Mouse (Mus musculus) stomach, embryonic 14.5 days (tissue): Measurements from ENCODE around the gene Atxn7l1. TPM values are rescaled to one million over a fixed set of nuclear protein-coding genes. Genes with fewer than 3 reads are reported as not detected.

Experiments used
- ATAC-seq: fragments of 200-750 bp; cut with Nextera tagmentation; 2 replicates; pipeline ENCODE4 v1.8.0; 2017; ENCODE audit warnings: low read depth, moderate TSS enrichment; ENCODE audit not compliant: insufficient number of reproducible peaks, insufficient read depth, low FRiP score
- H3K27ac ChIP-seq: fragments of 300-500 bp; sonication (generic); 2 replicates; pipeline ENCODE4 v1.5.1; 2014; ENCODE audit warnings: mild to moderate bottlenecking, low read length, moderate library complexity, mixed read lengths
- H3K27me3 ChIP-seq: fragments of 300-500 bp; sonication (generic); 2 replicates; pipeline ENCODE4 v1.6.1; 2014; ENCODE audit warnings: low read length, control low read depth, mixed read lengths; ENCODE audit not compliant: control insufficient read depth, insufficient read depth
- H3K36me3 ChIP-seq: fragments of 300-500 bp; sonication (generic); 2 replicates; pipeline ENCODE4 v1.6.1; 2014; ENCODE audit warnings: mild to moderate bottlenecking, control low read depth, low read length, moderate library complexity, mixed read lengths; ENCODE audit not compliant: control insufficient read depth, insufficient read depth
- H3K4me1 ChIP-seq: fragments of 300-500 bp; sonication (generic); 2 replicates; pipeline ENCODE4 v1.6.1; 2014; ENCODE audit warnings: low read length, control low read depth, mixed read lengths; ENCODE audit not compliant: control insufficient read depth, insufficient read depth
- H3K4me2 ChIP-seq: fragments of 300-500 bp; sonication (generic); replicated peaks from 2 replicates; pipeline ENCODE4 v1.6.1; 2014; ENCODE audit warnings: low read depth, low read length, control low read depth
- H3K4me3 ChIP-seq: fragments of 300-500 bp; sonication (generic); 2 replicates; pipeline ENCODE4 v1.5.1; 2014; ENCODE audit warnings: low read depth, low read length, control low read depth
- H3K9ac ChIP-seq: fragments of 300-500 bp; sonication (generic); replicated peaks from 2 replicates; pipeline ENCODE4 v1.6.1; 2014; ENCODE audit warnings: low read depth, mild to moderate bottlenecking, control low read depth, low read length, moderate library complexity, mixed read lengths
- H3K9me3 ChIP-seq: fragments of 300-500 bp; sonication (generic); 2 replicates; pipeline ENCODE4 v1.6.1; 2016; ENCODE audit warnings: low read depth, low read length, control low read depth; ENCODE audit not compliant: control insufficient read depth
- WGBS: fragments of 180-500 bp; shearing (Covaris S2); extraction: QIAGEN DNeasy Blood & Tissue Kit; methylation state at CpG from one replicate; pipeline ENCODE4 v1.1.7; 2014; 5-methylcytosine and 5-hydroxymethylcytosine counted together
- polyA plus RNA-seq: library from polyadenylated mRNA; unstranded; fragments of >200 nt; fragmentation: Nextera tagmentation; extraction: Ambion mirVana; gene quantifications from 2 replicates; pipeline ENCODE4 v1.2.1, GENCODE M21; 2014

Atxn7l1 gene
- polyA plus RNA-seq, 1 experiment from 2014 or later: 21.5 TPM

DNA sequence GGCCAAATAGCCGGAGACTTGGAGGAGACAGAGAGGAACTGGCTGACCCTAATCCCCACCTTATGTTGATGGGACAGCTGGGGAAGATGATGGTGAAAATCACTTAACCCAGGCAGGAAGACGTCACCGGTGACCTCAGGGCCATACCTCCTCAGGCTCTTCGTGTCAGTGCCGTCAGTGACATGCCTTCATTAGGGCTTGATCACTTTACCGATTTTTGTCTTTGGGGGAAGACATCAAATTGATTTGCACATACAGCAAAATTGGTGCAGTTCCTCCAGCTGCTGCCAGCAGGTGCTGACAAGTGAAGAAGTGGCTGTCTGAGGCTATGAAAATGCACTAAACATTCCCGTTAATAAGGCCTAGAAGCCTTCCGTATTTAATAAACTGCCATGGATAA is 103.9 kb downstream of the Atxn7l1 start:
- Histone ChIP-seq H3K9me3 (no peaks in the 10 kb centered on the region), H3K36me3 (no peaks in the 10 kb centered on the region), H3K4me3 (no peak overlapping the region), H3K4me1 (no peaks in the 10 kb centered on the region), H3K27ac (no peak overlapping the region), H3K9ac (no peak overlapping the region), H3K4me2 (no peak overlapping the region), H3K27me3 (no peaks in the 10 kb centered on the region)
- ATAC-seq: no peak
- 85% methylated on average over 8 of the region's 8 CpGs for WGBS

GRCm38 (mm10) chr12:33252621-33253020 is 105.1 kb downstream of the Atxn7l1 start:
- Histone ChIP-seq H3K27ac (no peak overlapping the region), H3K4me1 (no peaks in the 10 kb centered on the region), H3K4me2 (no peak overlapping the region), H3K9ac (no peak overlapping the region), H3K36me3 (no peaks in the 10 kb centered on the region), H3K4me3 (no peak overlapping the region), H3K27me3 (no peaks in the 10 kb centered on the region), H3K9me3 (no peaks in the 10 kb centered on the region)
- ATAC-seq: no peak
- 71% methylated on average over 6 of the region's 6 CpGs for WGBS

DNA sequence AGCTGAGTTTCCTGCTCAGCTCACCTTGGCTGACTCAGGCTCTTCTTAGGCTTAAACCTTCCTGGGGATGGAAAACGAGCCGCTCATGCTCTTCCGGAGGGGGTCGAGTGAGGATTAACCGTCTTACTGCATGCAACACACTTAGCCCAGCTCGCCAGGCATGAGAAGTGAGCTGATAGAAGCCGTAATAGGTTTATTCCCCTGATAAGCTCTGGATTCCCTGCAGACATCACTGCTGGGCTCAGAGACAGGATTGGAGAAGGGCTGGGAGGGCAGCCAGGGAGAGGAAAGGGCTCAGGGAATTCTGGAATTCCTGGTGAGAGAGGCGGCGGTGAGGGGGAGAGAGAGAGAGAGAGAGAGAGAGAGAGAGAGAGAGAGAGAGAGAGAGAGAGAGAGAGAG is 105.7 kb downstream of the Atxn7l1 start:
- Histone ChIP-seq H3K27me3 (no peaks in the 10 kb centered on the region), H3K9me3 (no peaks in the 10 kb centered on the region), H3K4me2 (no peak overlapping the region), H3K36me3 (no peaks in the 10 kb centered on the region), H3K4me3 (no peak overlapping the region), H3K4me1 (no peaks in the 10 kb centered on the region), H3K9ac (no peak overlapping the region), H3K27ac (no peak overlapping the region)
- no peak for ATAC-seq
- WGBS: 51% methylated on average over 9 of the region's 9 CpGs

GRCm38 (mm10) chr12:33255256-33255655 is 107.8 kb downstream of the Atxn7l1 start:
- no peaks in the 10 kb centered on the region for H3K27me3 ChIP-seq
- WGBS: 88% methylated on average over 2 of the region's 2 CpGs
- no peak overlapping the region for H3K4me2 ChIP-seq
- H3K9ac ChIP-seq: no peak overlapping the region
- no peaks in the 10 kb centered on the region for H3K36me3 ChIP-seq
- no peak for ATAC-seq
- no peaks in the 10 kb centered on the region for H3K9me3 ChIP-seq
- H3K4me1 ChIP-seq: no peaks in the 10 kb centered on the region
- no peak overlapping the region for H3K27ac ChIP-seq
- H3K4me3 ChIP-seq: no peak overlapping the region

DNA sequence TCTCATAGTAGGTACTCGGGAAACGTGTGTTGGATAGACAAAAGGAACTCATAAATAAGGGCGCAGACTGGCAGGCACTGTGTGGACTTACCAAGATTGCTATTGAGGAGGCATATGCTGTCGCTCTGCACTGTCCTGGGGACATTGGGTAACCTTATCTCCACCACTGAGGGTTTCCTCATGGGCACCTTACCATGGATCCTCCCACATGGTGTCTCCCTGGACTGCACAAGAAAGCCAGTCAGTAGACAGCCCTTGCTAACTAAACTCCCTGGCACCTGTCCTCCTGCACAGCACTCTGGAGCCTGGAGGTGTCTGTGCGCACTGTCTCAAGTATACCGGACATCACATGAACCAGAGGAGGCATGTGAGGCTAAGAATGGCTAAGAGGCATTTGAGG is 108.9 kb downstream of the Atxn7l1 start:
- Histone ChIP-seq H3K27ac (no peak overlapping the region), H3K27me3 (no peaks in the 10 kb centered on the region), H3K4me3 (no peak overlapping the region), H3K9ac (no peak overlapping the region), H3K9me3 (no peaks in the 10 kb centered on the region), H3K4me1 (no peaks in the 10 kb centered on the region), H3K4me2 (no peak overlapping the region), H3K36me3 (no peaks in the 10 kb centered on the region)
- no peak for ATAC-seq
- WGBS: 93% methylated on average over 6 of the region's 6 CpGs

DNA sequence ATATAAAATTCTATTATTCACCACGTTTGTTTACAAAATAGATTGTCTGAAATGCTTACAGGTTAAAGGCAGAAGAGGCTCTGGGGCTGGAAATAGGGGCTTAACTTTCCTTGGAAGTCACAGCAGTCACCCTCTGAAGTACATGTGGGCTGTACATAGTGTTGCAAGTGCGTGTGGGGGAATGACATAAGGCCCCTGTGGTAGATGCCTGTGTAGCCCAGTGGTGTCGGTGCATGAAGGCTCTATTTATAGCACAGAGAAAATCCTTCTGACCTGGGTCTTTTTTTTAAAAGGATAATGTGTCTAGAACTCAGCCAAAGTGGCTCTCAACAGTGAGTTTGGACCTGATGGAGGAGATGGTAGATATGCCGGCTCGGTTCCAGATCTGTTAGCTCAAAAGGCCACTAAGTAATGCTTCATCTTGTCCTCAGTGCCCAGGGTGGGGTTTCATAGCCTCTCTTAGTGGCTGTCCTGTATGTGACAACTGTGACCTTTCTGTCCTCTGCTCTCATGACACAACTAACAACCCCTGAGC is 111.6 kb downstream of the Atxn7l1 start:
- H3K4me2 ChIP-seq: no peak overlapping the region
- no peak overlapping the region for H3K4me3 ChIP-seq
- WGBS: 84% methylated on average over 5 of the region's 5 CpGs
- H3K4me1 ChIP-seq: no peaks in the 10 kb centered on the region
- no peak overlapping the region for H3K9ac ChIP-seq
- no peak overlapping the region for H3K27ac ChIP-seq
- no peak for ATAC-seq
- H3K9me3 ChIP-seq: no peaks in the 10 kb centered on the region
- no peaks in the 10 kb centered on the region for H3K36me3 ChIP-seq
- H3K27me3 ChIP-seq: no peaks in the 10 kb centered on the region

DNA sequence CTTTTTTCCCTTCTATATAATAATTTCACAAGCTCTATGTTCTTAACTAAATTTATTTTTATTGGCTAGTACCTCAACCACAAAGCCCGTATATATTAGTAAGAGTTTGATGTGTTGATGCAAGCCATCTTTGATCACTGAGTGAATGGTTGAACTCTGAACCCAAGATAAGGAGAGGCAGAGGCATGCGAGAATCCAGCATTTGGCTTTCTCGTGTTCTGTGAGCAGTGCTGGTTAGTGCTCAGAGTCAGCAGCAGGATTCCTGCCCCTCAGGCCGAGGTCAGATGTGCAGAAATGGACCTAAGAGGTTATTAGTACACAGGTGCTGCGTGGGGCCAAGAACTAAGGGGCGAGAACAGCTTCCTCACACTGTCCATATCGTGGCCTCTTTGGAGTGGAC is 113.1 kb downstream of the Atxn7l1 start:
- no peak for ATAC-seq
- H3K4me3 ChIP-seq: no peak overlapping the region
- H3K27me3 ChIP-seq: no peaks in the 10 kb centered on the region
- no peak overlapping the region for H3K9ac ChIP-seq
- 61% methylated on average over 7 of the region's 7 CpGs for WGBS
- H3K9me3 ChIP-seq: no peaks in the 10 kb centered on the region
- no peak overlapping the region for H3K27ac ChIP-seq
- H3K4me2 ChIP-seq: no peak overlapping the region
- no peaks in the 10 kb centered on the region for H3K36me3 ChIP-seq
- no peaks in the 10 kb centered on the region for H3K4me1 ChIP-seq

- Histone ChIP-seq H3K36me3 (no peaks in the 10 kb centered on the region), H3K4me2 (no peak overlapping the region)
Measured at GRCm38 (mm10) chr12:33265877-33266276, 118.4 kb downstream of the Atxn7l1 start.

GRCm38 (mm10) chr12:33267965-33268364 is 120.5 kb downstream of the Atxn7l1 start:
- Histone ChIP-seq H3K27ac (no peak overlapping the region), H3K4me3 (no peak overlapping the region), H3K9ac (no peak overlapping the region), H3K36me3 (no peaks in the 10 kb centered on the region), H3K27me3 (no peaks in the 10 kb centered on the region), H3K4me2 (no peak overlapping the region), H3K9me3 (no peaks in the 10 kb centered on the region), H3K4me1 (peaks cover 5% of the 10 kb centered on the region; the same call in 1 of the 2 replicates)
- WGBS: 52% methylated on average over 4 of the region's 4 CpGs
- no peak for ATAC-seq

More at GRCm38 (mm10) chr12:33265877-33266276, 118.4 kb downstream of the Atxn7l1 start:
- H3K27me3 ChIP-seq: no peaks in the 10 kb centered on the region
- WGBS: 89% methylated on average over 11 of the region's 11 CpGs
- no peak overlapping the region for H3K27ac ChIP-seq
- no peak overlapping the region for H3K9ac ChIP-seq
- ATAC-seq: no peak
- peaks cover 5% of the 10 kb centered on the region; the same call in 1 of the 2 replicates for H3K4me1 ChIP-seq
- H3K9me3 ChIP-seq: no peaks in the 10 kb centered on the region
- no peak overlapping the region for H3K4me3 ChIP-seq
